Mouse (Mus musculus) cerebellum, postnatal 4 days (tissue): ENCODE measurements around the gene Stat1.
A peak's percentile ranks its signal among the peaks of the same experiment; 100 is the strongest.

Source experiments
- DNase-seq, 2 experiments: peaks; one replicate each; pipeline ENCODE4 v3.0.0; 2022; ENCODE audit warnings: low spot score in 2 of 2, mixed read lengths in 1 of 2

Gene Stat1

DNA sequence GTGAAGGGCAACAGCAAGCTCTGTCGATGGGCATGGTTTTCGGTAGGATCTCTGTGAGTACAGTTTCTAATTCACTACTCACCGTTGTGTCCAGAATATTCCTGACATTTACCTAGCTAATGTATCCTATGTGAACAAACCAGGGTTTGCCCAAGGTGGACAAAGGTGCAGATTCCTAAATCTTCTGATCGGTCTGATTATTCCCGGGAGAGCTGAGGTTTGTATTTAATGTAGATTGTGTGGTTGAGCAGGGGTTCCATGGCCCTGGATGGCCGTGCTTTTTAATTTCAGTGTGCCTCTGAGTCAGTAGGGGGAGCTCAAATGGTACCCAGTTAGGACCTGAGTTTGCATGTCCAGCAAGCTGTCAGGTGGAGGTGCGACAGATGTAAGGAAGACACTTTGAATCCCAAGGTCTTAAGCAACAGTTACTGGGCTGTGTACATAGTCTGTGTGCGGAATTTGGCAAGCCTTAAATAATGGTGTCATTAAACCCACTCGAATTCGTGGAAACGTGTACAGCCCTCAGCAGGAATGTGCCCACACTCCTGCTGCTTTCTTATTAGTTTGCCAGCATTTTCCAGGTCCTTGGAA, 12.6 kb downstream of the Stat1 start:
- DNase-seq: no peak

DNA sequence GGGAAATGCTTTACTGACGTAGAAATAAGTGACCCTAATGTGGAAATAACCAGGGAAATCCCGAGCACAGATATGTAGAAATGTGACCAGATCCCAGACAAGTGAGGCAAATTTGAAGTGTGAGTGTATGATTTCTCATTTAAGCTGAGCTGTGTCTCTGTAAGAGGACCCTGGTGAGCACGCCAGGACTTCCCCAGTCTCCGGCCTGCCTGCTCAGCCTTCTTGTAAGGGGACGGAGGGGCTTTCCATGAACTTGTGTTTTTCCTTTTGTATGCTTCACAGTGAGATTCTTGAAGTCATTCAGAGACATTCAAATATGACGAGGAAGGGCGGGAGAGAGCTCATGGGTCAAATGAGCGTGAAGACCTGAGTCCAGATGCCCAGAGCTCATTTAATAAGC, 14.0 kb downstream of the Stat1 start:
- no peak for DNase-seq

DNA sequence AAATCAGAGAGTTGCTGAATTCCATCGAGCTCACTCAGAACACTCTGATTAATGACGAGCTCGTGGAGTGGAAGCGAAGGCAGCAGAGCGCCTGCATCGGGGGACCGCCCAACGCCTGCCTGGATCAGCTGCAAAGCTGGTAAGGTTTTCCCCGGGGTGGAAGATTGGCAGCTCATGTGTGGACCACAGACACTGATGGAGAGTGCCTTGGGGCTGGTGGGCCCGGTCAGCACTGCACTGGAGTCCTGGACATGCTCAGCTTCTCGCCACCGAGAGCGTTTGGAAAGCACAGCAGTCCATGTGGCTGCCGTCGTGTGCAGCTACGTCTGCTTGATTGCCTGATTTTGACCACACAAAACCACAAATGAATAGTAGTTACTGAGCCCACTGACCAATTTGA, 18.1 kb downstream of the Stat1 start:
- no peak for DNase-seq

DNA sequence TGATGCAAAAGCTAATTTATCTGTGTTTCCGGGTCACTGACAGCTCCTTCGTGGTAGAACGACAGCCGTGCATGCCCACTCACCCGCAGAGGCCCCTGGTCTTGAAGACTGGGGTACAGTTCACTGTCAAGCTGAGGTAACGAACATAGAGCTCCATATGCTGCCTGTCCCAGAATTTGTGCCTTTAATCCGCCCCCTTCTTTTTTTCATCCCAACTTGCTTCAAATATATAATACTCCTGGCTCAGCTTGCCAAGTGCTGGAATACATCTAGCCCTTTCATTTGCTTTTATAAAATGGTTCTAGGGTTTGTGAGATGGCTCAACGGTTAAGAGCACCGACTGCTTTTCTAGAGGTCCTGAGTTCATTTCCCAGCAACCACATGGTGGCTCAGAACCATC, 21.3 kb downstream of the Stat1 start:
- DNase-seq: no peak

DNA sequence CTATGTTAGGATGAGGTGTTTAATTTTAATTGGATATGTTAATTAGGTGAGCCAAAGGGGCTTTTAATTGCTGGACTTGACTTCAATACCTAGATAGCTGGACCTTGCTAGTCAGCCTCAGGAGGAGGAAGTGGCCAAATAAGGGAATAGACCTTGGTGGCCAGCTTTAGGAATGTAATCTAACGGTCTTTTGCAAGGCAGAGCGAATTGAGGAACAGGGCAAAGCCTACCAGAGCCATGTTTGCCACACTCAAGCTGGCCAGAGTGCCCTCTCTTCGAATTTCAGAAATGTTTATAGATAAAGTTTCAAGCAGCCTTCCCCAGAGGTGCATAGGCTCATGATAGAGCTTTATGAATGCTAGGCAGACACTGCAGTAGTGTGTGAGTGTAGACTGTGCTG, 22.2 kb downstream of the Stat1 start:
- DNase-seq: no peak

DNA sequence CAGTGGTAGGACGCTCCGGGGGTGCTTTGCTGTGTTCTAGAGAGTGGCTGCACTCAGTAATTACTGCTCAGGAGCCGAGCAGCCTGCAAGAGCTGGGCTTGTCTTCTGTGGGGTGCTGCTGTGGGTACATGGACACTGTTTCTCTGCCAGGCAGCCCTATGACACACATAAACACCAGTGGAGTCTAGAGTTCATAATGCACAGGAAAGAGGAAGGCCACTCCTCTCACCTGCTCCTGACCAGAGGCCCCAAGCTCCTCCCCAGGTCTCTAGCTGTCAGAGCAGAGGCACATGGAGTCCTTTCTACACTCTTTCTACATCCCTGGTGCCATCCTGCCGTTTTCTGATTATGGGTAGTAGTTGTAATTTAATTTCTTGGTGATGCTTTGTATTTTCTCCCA, 22.9 kb downstream of the Stat1 start:
- no peak for DNase-seq

DNA sequence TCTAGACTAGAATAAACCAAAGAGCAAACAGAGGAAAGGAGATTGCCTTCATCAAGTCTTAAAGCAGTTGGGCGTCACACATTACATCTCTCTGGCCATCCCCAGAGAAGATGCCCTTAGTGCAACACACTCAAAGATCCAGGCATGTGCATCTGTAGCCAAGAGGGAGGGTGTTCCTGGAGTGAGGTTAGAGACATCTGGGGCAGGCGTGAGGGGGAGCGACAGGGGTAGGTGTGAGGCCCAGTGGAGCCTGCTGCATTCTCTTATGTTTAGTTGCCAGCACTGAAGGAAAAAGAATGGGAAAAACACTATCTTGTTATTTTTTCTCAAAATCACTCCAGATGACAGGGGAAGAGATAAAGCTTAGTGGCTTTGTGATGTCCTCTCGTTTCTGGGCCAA, 24.0 kb downstream of the Stat1 start:
- no peak for DNase-seq

DNA sequence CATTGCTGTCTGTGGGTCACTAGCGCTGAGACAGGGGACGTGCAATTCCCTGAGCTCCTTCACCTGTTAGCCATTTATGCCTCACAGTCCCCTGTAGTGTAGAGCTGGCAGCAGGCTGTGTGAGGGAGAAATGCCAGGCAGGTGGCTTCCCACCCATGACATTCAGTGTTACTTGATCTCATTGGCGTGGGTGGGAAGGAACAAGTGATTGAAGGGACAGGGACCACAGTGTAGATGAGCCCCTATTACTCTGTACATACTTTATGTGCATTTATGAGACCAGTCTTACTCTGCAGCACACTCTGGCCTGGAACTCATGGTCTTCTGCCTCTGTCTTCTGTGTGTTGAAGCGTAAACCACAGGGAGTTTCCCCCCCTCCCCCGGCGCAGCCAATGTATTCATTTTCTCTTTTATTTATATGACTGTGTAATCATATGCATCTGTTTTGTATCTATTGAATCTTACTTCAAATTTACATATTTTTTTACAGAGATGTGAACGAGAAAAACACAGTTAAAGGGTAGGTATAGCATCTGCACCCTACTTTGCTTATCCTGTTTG, 24.4 kb downstream of the Stat1 start:
- no peak for DNase-seq

DNA sequence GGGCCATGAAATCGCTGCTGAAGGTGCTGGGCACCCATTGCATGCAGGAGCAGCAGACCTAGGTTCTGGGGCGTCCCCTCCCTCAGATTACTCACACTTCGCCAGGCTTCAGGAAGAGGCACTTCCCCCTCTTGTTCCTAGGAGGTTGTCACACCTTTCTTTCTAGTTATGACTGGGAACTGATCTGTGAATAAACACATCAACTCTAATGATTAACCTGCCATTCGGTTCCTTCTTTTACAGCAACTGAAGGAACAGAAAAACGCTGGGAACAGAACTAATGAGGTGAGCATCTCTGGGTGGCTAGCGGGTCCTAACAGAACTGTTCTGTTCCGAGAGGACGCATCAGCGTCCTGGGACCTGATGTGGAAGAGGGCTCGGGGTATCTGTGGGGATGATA, 25.7 kb downstream of the Stat1 start:
- no peak for DNase-seq

DNA sequence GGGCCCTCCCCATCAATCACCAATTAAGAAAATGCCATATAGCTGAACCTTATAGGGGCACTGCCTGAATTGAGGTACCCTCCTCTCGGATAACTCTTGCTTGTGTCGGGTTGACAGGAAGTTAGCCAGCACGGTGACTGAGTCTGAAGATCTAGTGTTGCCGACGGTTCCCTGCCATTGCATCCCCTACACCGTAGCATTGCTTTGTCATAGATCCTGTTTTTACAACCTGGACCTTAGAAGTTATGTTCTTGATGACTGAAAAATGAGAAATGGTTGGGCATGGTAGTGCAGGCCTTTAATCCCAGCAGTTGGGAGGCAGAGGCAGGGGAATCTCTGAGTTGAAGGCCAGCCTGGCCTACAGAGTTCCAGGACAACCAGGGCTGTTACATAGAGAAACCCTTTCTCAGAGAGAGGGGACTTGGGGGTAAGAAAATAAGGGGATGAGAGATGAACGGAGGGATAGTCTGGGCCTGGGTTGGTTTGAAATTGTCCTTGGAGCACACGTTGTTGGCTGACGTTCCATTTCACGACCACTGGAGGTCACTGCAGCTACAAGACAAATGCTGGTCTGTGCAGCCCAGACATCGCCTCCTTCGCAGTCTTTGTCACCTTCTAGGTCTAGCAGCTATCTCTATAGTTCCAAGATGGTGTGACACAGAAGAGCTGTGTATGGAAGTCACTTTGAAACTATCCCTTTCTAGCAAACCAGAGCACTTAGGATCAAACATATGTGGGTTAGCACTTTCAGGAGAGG, 27.2 kb downstream of the Stat1 start:
- DNase-seq: peak in 1 of 2 experiments; percentile 54

DNA sequence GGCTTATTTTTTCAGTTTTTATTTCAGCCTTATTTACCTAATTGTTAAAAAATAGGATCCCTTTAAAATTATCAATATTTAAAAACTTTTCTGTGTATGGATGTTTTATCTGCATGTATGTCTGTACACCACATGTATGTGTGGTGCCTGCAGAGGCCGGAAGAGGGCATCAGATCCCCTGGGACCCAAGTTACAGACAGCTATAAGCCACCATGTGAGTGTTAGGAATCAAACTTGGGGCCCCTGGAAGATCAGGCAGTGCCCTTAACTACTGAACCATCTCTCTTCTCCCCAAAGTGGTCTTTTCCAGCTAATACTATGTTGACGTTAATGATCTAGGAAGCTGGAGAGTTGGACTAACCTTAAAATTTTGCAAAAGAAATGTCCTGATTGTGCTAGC, 28.2 kb downstream of the Stat1 start:
- DNase-seq: no peak

DNA sequence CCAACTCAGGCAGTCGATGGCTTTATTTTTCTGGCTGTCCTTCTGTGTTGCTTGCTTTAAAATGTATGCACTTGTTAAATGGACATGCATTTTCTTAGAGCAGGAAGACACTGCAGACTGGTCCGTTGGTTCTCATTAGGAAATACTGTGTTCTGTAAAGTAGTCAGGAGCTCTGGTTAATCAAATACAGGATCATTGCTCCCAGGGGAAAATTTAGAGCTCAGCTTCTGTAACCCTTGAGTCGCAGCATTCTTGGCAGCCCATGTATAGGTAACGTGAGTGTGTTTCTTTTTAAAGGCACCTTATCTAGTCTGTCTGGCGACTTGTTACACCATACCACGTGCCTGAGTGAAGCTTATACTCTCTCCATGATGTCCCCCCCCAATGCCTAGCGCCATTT, 28.9 kb downstream of the Stat1 start:
- DNase-seq: no peak

DNA sequence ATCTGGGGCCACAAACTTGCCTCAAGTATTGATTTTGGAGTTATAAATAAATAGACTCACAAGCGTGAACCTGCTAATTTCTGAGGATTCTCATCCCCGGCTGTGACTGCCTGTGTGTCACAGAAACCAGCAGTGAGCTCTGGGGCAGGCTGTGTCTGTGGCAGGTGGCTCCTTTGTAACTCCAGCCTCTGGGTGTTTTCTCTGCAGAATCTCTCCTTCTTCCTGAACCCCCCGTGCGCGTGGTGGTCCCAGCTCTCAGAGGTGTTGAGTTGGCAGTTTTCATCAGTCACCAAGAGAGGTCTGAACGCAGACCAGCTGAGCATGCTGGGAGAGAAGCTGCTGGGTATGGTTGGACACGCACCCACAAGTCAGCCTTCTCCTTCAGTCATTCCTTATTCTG, 29.5 kb downstream of the Stat1 start:
- DNase-seq: no peak

DNA sequence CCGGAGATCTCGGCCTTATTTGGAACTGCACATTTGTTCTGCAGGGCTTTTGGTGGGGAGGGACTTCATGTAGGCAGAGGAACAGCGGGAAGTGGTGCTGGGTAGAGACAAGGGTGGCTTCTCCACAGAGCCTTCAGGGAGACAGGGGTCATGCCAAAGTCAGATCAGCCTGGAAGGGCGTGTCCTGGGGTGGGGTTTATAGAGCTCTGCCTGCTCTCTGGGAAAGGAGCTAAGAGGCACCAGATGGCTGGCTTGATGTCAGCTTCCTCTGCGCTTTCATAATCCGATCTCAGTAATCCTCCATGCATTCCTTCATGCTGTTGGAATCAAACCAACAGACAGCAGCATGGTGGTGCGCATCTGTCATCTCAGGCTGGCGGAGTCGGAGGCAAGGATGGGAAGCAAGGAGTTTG, 30.7 kb downstream of the Stat1 start:
- DNase-seq: peak in 1 of 2 experiments; percentile 53

DNA sequence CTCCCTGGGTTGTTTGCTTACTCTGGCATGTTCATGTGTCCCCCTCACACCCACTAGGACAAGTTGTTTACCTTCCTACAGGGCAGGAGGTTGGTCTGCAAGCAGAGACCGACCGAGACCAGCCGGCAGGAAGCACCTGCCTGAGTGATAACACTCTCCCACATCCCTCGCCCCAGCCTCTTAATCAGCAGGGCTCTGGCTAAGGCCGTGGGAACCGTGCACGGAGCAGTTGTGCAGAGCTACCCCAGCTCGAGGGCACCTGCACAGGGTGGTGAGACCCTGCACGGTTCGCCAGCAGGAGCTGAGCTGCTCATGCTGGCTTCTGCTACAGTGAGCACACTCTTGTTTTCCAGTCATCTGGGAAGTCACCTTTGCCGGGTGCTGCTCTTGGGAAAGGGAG, 31.4 kb downstream of the Stat1 start:
- no peak for DNase-seq

DNA sequence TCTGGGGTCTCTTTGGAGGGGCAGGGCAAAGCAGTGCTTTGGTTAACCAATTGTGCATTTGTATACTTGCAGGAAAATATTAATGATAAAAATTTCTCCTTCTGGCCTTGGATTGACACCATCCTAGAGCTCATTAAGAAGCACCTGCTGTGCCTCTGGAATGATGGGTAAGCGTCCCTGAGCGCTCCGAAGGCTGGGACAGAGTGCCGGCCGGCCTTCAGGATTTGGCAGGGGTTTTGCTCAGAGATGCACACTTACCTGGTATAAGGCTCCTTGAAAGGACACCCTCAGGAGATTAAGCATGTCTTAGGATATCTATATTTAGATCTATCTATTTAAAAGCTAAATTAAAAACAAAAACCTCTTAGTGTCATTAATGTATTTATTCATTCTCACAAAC, 31.9 kb downstream of the Stat1 start:
- DNase-seq: no peak

DNA sequence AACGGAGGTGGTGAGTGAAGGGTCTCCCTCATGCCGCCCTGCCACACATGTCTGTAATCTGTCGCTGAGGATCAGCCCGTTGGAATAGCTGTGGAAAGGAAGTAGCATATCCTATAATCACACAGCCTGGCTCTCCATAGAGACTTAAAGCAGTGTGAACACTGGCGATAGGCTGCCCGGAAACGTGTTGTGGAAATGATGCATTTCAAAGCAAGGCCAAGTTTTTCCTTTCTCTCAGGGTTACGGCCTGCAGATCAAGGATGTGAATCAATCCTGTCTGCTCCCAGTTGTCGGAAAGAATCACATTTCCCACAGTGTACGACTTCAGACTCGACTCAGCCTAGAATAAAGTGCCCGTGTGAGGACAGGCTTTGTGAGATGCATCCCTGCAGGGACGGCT, 33.1 kb downstream of the Stat1 start:
- no peak for DNase-seq

DNA sequence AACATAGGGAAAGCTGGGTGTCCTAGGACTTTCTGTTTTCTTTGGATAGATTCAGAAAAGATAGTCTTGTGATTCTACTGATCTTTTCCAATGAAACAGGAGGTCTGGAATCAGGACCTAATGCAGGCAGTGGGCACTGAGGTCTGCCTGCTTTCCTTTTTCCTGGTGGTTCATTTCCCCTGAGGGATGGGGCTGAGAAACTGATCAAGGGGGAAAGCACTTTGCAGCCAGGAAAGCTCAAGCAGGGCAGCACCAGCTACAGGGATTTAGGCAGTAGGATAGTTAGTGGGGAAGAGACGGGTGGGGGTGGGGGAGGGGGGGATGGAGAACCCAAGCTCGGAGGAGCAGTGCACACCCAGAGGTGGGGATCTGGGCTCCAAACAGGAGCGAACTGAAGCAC, 33.7 kb downstream of the Stat1 start:
- DNase-seq: no peak

DNA sequence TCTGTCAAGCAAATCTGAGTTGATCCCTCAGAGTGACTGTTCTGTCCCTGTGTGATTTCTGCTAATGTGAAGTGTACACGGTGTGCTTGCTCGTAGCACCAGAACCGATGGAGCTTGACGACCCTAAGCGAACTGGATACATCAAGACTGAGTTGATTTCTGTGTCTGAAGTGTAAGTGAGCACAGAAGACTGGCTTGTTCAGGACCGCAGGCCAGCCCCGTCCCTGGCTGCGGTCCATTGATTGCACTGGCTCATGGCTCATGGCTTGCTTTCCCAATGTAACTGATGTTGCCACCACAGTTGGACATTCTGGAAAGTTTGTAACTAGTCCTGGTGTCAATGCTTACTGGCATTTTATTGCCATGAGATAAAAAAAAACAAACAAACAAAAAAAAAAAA, 35.6 kb downstream of the Stat1 start:
- DNase-seq: no peak

DNA sequence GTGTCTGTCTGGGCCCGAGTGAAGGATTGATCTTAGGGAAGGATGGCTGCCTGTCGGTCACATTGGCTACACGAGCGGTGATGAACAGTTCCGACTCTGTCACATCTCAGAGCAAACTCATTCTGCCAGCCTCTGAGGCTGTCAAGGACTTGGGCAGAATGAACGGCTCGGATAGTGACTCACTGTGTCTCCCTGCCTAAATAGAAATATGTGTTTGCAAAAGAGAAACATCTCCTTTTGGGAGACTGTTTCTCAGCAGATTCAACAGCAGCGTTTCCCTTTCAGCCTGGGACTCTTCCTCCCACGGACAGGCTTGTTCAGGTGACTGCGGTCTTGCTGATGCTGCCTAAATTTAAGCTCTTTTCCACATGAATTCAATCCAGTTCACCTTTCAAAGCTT, 37.1 kb downstream of the Stat1 start:
- no peak for DNase-seq

DNA sequence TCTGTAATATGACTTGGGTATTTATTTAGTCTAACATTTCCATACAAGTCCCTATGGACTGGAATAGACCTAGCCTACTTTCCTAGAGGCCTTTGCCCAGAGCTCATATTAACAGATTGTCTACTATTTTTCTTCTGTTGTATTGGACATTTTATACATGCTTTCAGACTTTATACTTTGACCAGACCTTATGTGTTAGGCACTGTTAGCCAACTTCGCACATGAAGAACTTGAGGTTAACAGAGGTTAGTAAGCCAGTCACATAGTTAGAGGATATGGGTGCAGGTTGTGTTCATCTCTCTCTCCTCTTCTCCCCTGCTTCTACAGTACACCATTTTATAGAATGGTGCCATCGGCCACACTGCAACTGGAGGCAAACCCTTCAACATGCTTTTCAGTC, 38.8 kb downstream of the Stat1 start:
- no peak for DNase-seq

DNA sequence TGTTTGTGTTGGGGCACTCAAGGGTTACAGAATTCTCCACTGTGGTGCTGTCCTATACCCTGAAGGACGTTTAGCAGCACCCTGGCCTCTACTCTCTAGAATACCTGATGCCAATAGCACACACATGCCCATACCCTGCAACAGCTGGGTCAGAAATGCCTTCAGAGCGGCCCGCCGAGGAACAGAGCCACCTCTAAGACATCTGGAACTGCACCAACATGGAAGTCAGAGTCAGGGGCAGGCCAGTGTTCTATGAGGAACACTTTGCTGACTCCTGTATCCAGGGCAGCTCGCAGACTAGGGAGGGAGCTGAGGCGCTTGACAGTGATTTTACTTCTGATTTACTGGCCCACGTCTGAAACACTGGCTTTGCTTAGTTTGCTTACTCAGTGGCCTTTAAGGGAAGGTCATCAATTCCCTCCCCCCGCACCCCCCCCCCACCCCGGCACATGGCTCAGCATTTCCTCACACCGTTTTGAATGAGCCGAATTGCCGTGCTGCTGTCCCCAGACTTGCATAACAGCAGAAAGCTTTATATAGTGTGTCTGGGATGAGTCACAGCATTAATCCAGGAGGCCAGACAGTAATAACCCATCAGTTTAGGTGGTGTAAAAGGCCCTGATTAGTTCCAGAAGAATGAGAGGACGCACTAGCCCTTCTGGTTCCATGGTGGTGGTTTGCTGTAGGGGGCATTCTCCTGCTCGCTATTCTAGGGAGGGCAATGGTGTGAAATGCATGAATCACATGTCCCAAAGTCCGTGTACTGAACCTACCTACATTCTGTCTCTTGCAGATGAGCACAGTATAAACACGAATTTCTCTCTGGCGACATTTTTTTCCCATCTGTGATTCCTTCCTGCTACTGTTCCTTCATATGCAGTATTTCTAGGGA, 39.5 kb downstream of the Stat1 start:
- no peak for DNase-seq

DNA sequence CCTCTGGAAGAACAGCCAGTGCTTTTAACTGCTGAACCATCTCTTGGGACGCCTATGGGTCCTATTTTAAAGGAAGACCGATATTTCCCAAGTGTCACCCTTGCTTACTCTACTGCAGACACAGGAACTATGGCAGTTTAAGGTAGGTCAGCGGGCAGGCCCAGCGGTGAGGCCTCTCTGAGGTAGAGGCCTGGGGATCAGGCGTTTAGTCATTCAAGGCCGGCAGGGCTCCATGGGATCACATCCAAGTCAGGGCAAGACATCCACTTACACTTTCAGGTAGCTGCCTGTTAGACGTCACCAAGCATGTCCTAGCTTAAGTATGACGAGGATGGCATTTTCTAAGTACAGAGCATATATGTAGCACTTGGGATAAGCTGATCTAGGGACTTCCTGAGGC, 41.9 kb downstream of the Stat1 start:
- no peak for DNase-seq
